Mouse (Mus musculus) liver, embryonic 14.5 days (tissue): ENCODE measurements around the gene Gm45785.

Experiments
- CTCF ChIP-seq: IDR thresholded peaks from 2 replicates; pipeline ENCODE4 v1.5.1; 2016; ENCODE audit warnings: antibody characterized with exemption, low read depth, control low read depth
- EP300 ChIP-seq: IDR thresholded peaks from 2 replicates; pipeline ENCODE4 v1.6.1; 2016; ENCODE audit warnings: antibody characterized with exemption, low read depth

GRCm38 (mm10) chr7:140797619-140798018 is 58.5 kb downstream of the Gm45785 start:
- peak; percentile 31 for TF ChIP-seq CTCF
- no peak for TF ChIP-seq EP300
